Mouse (Mus musculus): ENCODE data around the gene Hoxa2.

Gene Hoxa2

GRCm38 (mm10) chr6:52138576-52138975 is 26.1 kb downstream of the Hoxa2 start:
- DNase-seq (ENCODE audit: low spot score): no peak

DNA sequence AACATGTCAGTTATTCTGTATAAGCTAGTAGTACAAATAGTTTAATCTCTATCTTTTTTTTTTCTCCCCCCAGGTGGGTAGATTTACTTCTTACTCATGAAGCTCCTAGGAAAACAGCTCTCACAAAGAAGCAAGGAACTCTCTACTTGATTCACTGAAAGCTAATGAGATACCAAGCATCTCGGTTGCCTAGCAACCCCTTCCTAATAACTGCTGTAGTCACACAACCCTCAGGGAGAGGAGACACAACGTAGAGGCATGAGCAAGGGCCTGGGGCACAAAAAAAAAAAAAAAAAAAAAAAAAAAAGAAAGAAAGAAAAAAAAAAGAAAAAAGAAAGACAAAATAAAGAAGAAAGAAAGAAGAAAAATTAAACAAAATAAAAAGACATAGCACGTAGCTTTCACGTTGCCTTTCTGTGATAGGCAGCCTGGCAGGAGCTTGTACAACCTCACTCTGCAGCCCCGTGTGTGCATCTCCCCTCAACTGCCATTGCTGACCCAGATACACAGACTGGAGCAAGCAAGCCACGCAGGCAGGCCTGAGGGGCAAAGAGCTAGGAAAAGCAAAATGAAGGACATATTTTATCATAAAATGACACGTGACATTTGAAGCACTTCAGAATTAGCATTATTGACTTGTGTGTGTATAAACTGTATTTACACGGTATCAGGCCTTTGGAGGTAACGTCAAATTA is 26.6 kb downstream of the Hoxa2 start:
- DNase-seq (ENCODE audit: low spot score): no peak

- no peak for DNase-seq (ENCODE audit: low spot score)
These were observed 41.0 kb downstream of the Hoxa2 start for GRCm38 (mm10) chr6:52123673-52124072.

DNA sequence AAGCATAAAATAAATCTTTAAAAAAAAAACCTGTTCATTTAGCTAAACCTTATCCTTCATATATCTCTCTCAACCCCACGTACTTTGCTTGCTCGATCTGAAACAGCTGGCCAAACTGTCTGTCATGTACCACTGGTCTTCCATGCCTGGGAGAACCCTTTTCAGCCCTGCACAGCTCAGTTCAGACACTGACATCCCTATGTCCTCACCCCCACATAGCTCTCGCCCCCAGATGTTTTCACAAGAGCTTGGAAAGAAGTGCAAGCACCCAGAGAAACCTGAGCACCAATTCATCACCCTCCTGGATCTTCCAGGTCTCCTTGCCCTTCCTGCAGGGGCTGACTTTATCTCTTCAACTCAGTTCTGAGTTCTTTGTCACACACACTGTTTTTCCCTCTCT is 43.5 kb downstream of the Hoxa2 start:
- no peak for DNase-seq (ENCODE audit: low spot score)

DNA sequence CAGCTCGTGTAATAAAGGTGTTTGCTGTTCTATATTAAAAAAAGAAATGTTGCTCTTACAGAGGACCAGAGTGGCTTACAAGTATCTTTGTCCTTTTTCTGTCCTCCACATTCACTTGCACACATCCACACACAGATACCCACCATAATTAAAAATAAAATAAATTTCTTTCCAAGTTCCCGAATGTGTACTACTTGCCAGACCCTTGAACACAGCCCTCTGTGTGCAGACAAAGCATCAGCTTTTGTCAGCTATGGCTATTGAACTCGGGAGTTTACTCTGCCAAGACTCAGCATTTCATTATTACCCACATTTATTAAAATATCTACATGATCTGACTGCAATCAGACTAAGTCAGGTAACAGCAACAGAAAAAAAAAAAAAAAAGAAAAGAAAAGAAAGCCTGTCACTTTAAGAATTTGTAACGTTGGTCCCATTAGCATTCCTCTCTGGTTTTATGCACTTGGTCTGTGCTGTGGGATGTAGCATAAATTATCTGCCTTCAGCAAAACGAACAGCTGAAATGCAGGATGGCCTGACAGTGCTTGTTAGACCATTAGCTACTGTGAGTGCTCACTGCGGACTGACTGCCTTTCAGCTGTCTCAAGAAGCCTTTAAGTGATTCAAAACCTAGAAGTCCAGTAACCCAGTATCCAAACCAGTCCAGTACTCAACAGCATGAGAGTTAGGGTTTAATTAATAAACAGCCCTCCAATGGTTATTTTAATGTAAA is 45.6 kb downstream of the Hoxa2 start:
- no peak for DNase-seq (ENCODE audit: low spot score)

GRCm38 (mm10) chr6:52115899-52116298 is 48.7 kb downstream of the Hoxa2 start:
- no peak for DNase-seq (ENCODE audit: low spot score)

All from MN1 (cell line).